Mouse (Mus musculus) hindbrain, embryonic 11.5 days (tissue): ENCODE results near the gene Cfap57. TPM values are rescaled to one million over a fixed set of nuclear protein-coding genes. Genes with fewer than 3 reads are reported as not detected.

Experiments
- ATAC-seq: fragments of 200-750 bp; cut with Nextera tagmentation; 2 replicates; pipeline ENCODE4 v1.8.0; 2017; ENCODE audit warnings: mild to moderate bottlenecking, moderate TSS enrichment, moderate library complexity; ENCODE audit not compliant: low FRiP score
- DNase-seq: peaks from one replicate; pipeline ENCODE4 v3.0.0-alpha.2; 2015; ENCODE audit warnings: low spot score
- H3K27ac ChIP-seq: fragments of 300-500 bp; sonication (generic); 2 replicates; pipeline ENCODE4 v1.5.1; 2014; ENCODE audit warnings: mild to moderate bottlenecking, low read depth, low read length
- H3K27me3 ChIP-seq: fragments of 300-500 bp; sonication (generic); 2 replicates; pipeline ENCODE4 v1.6.1; 2014; ENCODE audit warnings: mild to moderate bottlenecking, low read length, moderate library complexity, mixed read lengths; ENCODE audit not compliant: control insufficient read depth, insufficient read depth
- H3K36me3 ChIP-seq: fragments of 300-500 bp; sonication (generic); 2 replicates; pipeline ENCODE4 v1.6.1; 2014; ENCODE audit warnings: mild to moderate bottlenecking, low read length, moderate library complexity, mixed read lengths; ENCODE audit not compliant: control insufficient read depth, insufficient read depth
- H3K4me1 ChIP-seq: fragments of 300-500 bp; sonication (generic); replicated peaks from 2 replicates; pipeline ENCODE4 v1.6.1; 2014; ENCODE audit warnings: low read length, mixed read lengths; ENCODE audit not compliant: control insufficient read depth, insufficient read depth
- H3K4me2 ChIP-seq: fragments of 300-500 bp; sonication (generic); replicated peaks from 2 replicates; pipeline ENCODE4 v1.6.1; 2014; ENCODE audit warnings: mild to moderate bottlenecking, low read depth, low read length
- H3K4me3 ChIP-seq: fragments of 300-500 bp; sonication (generic); 2 replicates; pipeline ENCODE4 v1.5.1; 2014; ENCODE audit warnings: low read depth, low read length
- H3K9ac ChIP-seq: fragments of 300-500 bp; sonication (generic); 2 replicates; pipeline ENCODE4 v1.6.1; 2014; ENCODE audit warnings: low read depth, low read length
- H3K9me3 ChIP-seq: fragments of 300-500 bp; sonication (generic); 2 replicates; pipeline ENCODE4 v1.6.1; 2016; ENCODE audit warnings: low read length; ENCODE audit not compliant: control insufficient read depth
- WGBS: fragments of 180-500 bp; shearing (Covaris S2); extraction: QIAGEN DNeasy Blood & Tissue Kit; methylation state at CpG from one replicate; pipeline ENCODE4 v1.1.7; 2014; 5-methylcytosine and 5-hydroxymethylcytosine counted together
- polyA plus RNA-seq: library from polyadenylated mRNA; unstranded; fragments of >200 nt; fragmentation: Nextera tagmentation; extraction: Ambion mirVana; gene quantifications from 2 replicates; pipeline ENCODE4 v1.2.1, GENCODE M21; 2014

The Cfap57 gene
- polyA plus RNA-seq, 1 experiment from 2014 or later, result 1.5 TPM

GRCm38 (mm10) chr4:118533605-118534004 lies 87.0 kb downstream of the Cfap57 start:
- WGBS, result 86% methylated on average over 7 of the region's 7 CpGs
- Histone ChIP-seq H3K36me3 (no peaks in the 10 kb centered on the region), H3K4me3 (no peak overlapping the region), H3K9ac (no peak overlapping the region), H3K27me3 (no peaks in the 10 kb centered on the region), H3K4me1 (no peaks in the 10 kb centered on the region), H3K27ac (no peak overlapping the region), H3K4me2 (no peak overlapping the region), H3K9me3 (no peaks in the 10 kb centered on the region)
- no peak for ATAC-seq
- DNase-seq, result no peak

GRCm38 (mm10) chr4:118533156-118533555 lies 87.4 kb downstream of the Cfap57 start:
- DNase-seq, result no peak
- Histone ChIP-seq H3K4me1 (no peaks in the 10 kb centered on the region), H3K4me3 (no peak overlapping the region), H3K9me3 (no peaks in the 10 kb centered on the region), H3K4me2 (no peak overlapping the region), H3K36me3 (no peaks in the 10 kb centered on the region), H3K27me3 (no peaks in the 10 kb centered on the region), H3K27ac (no peak overlapping the region), H3K9ac (no peak overlapping the region)
- ATAC-seq, result no peak
- WGBS, result 47% methylated on average over 3 of the region's 4 CpGs

GRCm38 (mm10) chr4:118532663-118533062 lies 87.9 kb downstream of the Cfap57 start:
- Histone ChIP-seq H3K4me2 (no peak overlapping the region), H3K27ac (no peak overlapping the region), H3K9me3 (no peaks in the 10 kb centered on the region), H3K4me1 (no peaks in the 10 kb centered on the region), H3K9ac (no peak overlapping the region), H3K4me3 (no peak overlapping the region), H3K36me3 (no peaks in the 10 kb centered on the region), H3K27me3 (no peaks in the 10 kb centered on the region)
- no peak for ATAC-seq
- 86% methylated on average over 5 of the region's 5 CpGs for WGBS
- no peak for DNase-seq

- Histone ChIP-seq H3K4me3 (no peak overlapping the region), H3K27me3 (no peaks in the 10 kb centered on the region), H3K27ac (no peak overlapping the region), H3K4me2 (no peak overlapping the region), H3K36me3 (no peaks in the 10 kb centered on the region), H3K9me3 (no peaks in the 10 kb centered on the region), H3K4me1 (no peaks in the 10 kb centered on the region), H3K9ac (no peak overlapping the region)
- WGBS, result 84% methylated on average over 6 of the region's 6 CpGs
- DNase-seq (no peak), ATAC-seq (no peak)
These were observed 92.9 kb downstream of the Cfap57 start for GRCm38 (mm10) chr4:118527720-118528119.

- Histone ChIP-seq H3K9me3 (no peaks in the 10 kb centered on the region), H3K9ac (no peak overlapping the region), H3K27me3 (no peaks in the 10 kb centered on the region), H3K27ac (no peak overlapping the region), H3K4me2 (no peak overlapping the region), H3K36me3 (no peaks in the 10 kb centered on the region), H3K4me3 (no peak overlapping the region), H3K4me1 (no peaks in the 10 kb centered on the region)
- ATAC-seq, result no peak
- no peak for DNase-seq
- WGBS, result 55% methylated on average over 5 of the region's 5 CpGs
These were observed 93.3 kb downstream of the Cfap57 start for GRCm38 (mm10) chr4:118527335-118527681.

- Histone ChIP-seq H3K4me1 (no peaks in the 10 kb centered on the region), H3K9me3 (no peaks in the 10 kb centered on the region), H3K9ac (no peak within 1 kb of the TSS), H3K4me2 (no peak within 1 kb of the TSS), H3K27ac (no peak within 1 kb of the TSS), H3K36me3 (no peaks in the 10 kb centered on the region), H3K27me3 (no peaks in the 10 kb centered on the region), H3K4me3 (no peak within 1 kb of the TSS)
- DNase-seq (no peak), ATAC-seq (no peak)
- WGBS, result 48% methylated on average over 17 of the region's 17 CpGs
These were observed 93.9 kb downstream of the Cfap57 start, which contains the start of gene 2610528J11Rik for GRCm38 (mm10) chr4:118526408-118527334. Gene 2610528J11Rik (plus strand): TSS chr4:118526999.

GRCm38 (mm10) chr4:118525779-118526178 lies 94.8 kb downstream of the Cfap57 start:
- WGBS, result 65% methylated on average over 3 of the region's 3 CpGs
- Histone ChIP-seq H3K9ac (no peak overlapping the region), H3K4me2 (no peak overlapping the region), H3K9me3 (no peaks in the 10 kb centered on the region), H3K4me1 (no peaks in the 10 kb centered on the region), H3K27me3 (no peaks in the 10 kb centered on the region), H3K27ac (no peak overlapping the region), H3K4me3 (no peak overlapping the region), H3K36me3 (no peaks in the 10 kb centered on the region)
- DNase-seq, result no peak
- no peak for ATAC-seq

GRCm38 (mm10) chr4:118523976-118524375 lies 96.6 kb downstream of the Cfap57 start:
- no peak for DNase-seq
- Histone ChIP-seq H3K9ac (no peak overlapping the region), H3K36me3 (no peaks in the 10 kb centered on the region), H3K9me3 (no peaks in the 10 kb centered on the region), H3K4me3 (no peak overlapping the region), H3K4me1 (no peaks in the 10 kb centered on the region), H3K27ac (no peak overlapping the region), H3K27me3 (no peaks in the 10 kb centered on the region), H3K4me2 (no peak overlapping the region)
- no peak for ATAC-seq
- WGBS, result 73% methylated on average over 7 of the region's 7 CpGs

GRCm38 (mm10) chr4:118522248-118522647 lies 98.3 kb downstream of the Cfap57 start:
- Histone ChIP-seq H3K27me3 (0 out of 2 replicates have a peak, but pooled peaks cover 2% of the 10 kb centered on the region), H3K36me3 (no peaks in the 10 kb centered on the region), H3K9ac (no peak overlapping the region), H3K4me2 (no peak overlapping the region), H3K4me1 (no peaks in the 10 kb centered on the region), H3K9me3 (no peaks in the 10 kb centered on the region), H3K4me3 (no peak overlapping the region), H3K27ac (no peak overlapping the region)
- ATAC-seq, result no peak
- DNase-seq, result no peak
- WGBS, result 91% methylated on average over 7 of the region's 7 CpGs
